Mouse (Mus musculus) E14TG2a.4 (cell line): ENCODE measurements at regions not wholly inside any gene's neighbourhood (a gene's known extent, or its start where the extent isn't known, plus 50 kb on each side); places are given as distances from the start of the nearest gene placed in this dataset.

Experiments
- CTCF ChIP-seq: conservative IDR thresholded peaks from 2 replicates; pipeline ENCODE4 v1.5.1; 2014; ENCODE audit warnings: low read length
- NANOG ChIP-seq: IDR thresholded peaks from 2 replicates; pipeline ENCODE4 v1.6.1; 2014; ENCODE audit warnings: borderline replicate concordance, low read length, mixed read lengths

- TF ChIP-seq CTCF (no peak), NANOG (no peak)
These were observed 127.7 kb downstream of the Dicer1 start for GRCm38 (mm10) chr12:104623896-104624685.
